Mouse (Mus musculus) lung, postnatal 14 days (tissue): Measurements from ENCODE around the gene Rbm26.

Source experiments
- DNase-seq: peaks from one replicate; pipeline ENCODE4 v3.0.0; 2021

The Rbm26 gene

DNA sequence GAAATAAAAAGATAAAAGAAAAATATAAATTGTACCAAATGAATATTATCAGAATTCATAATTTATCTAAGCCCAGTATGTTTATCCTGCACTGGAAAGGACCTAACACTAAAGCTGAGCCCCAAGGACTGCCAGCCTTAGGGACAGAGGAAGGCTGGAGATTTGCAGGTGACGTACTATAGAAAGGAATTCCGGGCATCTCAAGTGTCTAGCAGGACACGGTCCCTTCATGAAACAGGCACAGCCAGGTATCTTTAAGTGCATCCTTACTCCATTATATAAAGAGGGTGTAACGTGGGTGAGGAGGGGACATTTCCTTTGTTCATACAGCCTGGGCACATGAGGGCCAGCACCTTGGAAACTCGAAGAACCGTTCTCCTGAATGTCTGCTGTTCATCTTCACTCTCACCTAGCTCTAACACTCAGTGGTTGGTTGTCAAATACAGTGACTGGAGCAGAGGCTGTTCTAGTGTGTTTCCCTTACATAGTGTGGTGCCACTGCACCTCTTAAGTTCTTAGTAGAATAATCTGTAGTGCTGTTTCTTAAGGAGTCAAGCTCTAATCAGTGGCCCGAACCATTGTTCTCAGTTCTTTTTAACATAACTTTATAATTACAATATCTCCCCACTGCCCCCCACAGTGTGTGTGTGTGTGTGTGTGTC is 91.7 kb downstream of the Rbm26 start:
- DNase-seq = peak; percentile 19

DNA sequence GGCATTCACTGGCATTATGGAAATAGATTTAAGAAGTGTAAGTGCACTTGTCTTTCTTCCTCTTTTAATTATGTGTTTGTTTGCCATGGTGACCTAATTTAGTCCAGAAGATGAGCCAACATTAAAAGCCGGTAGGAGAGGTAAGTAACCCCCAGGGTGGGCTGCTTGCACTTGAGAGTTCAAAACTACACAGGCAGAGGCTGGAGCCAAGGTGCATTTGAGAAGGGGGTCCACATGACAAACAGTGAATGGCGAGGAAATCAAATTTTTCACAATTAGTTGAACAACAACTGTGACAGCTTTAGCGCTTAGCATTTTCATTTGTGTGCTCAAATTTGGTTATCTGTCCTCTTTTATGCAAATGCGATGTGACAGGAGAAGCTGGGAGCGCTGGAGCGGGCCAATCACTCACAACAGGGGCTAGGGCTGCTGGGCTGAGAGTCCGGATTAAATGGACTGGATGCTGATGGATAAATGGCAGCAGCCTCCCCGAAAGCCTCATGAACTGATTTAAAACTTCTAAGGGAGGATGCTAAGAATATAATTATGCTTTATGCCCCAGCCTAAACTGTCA is 92.3 kb downstream of the Rbm26 start:
- no peak for DNase-seq

DNA sequence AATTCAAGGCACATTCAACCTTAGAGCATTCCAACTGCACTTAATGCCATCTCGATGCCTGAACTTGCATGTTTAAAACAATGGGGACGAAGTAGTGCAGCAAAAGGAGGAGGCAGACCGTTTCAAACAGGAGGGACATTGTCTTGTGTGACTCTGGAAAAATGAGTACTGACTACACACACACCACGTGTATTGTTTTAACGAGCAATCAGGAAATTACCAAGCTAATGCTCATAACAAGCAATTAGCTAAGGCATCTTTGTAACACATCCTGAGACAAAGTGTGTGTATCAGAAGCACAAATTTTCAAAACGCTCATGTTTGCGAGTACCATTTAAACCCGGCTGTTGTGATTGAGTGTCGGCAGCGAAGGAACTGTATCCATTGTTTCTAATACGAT is 93.0 kb downstream of the Rbm26 start:
- DNase-seq = no peak

- no peak for DNase-seq
These were observed 102.4 kb downstream of the Rbm26 start for GRCm38 (mm10) chr14:105074776-105075175.

- DNase-seq = no peak
These were observed 102.8 kb downstream of the Rbm26 start for GRCm38 (mm10) chr14:105074376-105074775.

DNA sequence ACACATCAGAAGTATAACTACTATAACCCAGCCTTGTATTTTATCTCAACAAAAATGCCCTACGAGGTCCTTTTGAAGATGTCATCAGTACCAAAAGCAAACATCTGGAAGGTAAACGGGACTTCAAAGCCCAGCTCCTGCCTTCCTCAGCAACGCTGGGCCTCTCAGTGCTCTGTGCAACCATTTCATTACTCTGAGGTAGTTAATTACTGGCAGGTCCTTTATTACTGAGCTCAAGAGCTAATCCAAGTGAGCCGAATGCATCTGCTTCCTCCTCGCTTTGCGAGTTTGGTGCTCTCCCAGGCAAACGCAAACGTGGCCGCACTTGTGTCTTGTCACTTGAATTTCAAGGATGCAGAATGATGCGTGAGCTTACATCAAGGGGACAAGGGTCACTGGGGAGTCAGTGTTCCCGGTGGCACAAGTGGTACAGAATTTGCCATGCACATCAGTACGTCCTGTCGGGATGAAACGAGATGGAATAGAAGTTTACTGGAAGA is 106.1 kb downstream of the Rbm26 start:
- no peak for DNase-seq

DNA sequence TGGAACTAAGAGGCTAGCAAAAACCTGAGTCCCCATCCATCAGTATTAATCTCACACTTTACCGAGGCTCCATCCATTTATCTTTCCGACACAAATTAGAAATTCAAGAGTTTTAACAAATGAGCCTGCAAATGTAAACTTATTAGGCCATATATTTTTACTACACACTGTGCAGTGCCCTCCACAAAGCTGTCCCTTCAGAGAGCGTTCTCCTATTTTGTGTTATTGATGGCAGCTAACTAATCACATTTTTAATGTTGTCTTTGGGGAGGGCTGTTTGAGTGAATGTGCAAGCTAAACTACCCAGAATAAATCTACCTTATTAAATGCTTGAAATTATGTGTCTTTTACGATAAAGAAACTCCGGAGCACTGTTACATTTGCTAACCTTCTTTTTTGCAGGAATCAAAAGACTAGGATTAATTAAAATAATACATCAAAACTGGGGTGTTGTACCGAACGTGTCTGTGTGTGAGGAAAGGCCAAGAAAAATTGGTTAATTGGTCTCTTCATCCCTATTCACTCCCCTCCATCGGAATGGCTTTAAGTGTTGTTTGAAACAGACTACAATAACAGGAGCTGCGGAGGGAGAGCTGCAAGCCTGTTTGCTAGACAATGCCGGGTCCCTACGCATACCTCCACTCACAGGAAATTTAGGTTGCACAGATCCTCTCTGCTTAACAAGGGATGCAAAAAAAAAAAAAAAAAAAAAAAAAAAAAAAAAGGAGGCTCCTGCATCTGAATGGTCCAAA is 106.7 kb downstream of the Rbm26 start:
- DNase-seq = no peak

DNA sequence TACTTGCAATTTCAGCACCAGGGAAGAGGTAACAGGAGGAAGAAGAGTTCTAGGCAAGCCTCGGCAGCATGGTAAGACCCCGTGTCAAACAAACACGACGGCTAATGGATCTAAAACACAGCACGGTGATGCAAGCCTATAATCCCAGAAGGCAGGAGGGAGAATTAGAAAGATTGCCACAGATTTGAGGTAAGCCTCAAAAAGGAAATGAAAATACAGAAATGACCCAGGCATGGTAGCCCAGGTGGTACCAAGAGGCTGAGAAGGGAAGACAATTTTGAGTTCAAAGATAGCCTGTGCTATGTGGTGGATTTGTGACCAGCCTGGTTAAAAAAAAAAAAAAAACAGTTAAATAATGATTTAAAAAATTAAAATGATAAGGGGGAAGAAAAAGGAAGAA is 109.1 kb downstream of the Rbm26 start:
- no peak for DNase-seq

DNA sequence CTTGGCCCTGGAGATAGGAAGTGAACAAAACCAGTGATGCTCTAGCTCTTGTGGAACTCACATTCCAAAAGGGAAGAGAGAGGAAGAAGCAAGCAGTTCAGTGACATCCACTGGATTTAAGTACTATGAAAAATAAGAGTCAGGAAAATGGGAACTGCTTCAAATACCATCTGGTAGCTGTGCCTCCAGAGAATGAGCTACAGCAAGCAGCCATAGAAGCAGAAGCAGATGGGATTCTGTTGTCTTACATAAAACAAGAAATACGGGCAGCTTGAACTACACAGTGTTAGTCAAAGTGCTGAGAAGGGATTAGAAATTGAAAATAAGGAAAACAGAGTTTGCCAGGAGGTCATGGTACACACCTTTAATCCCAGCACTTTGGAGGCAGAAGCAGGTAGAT is 112.9 kb downstream of the Rbm26 start:
- no peak for DNase-seq

- no peak for DNase-seq
These were observed 115.9 kb downstream of the Rbm26 start for GRCm38 (mm10) chr14:105061230-105061629.

- no peak for DNase-seq
These were observed 119.2 kb downstream of the Rbm26 start for GRCm38 (mm10) chr14:105057934-105058333.
